Mouse (Mus musculus) kidney, embryonic 14.5 days (tissue): ENCODE measurements around the gene Elmo2. TPM values are rescaled to one million over a fixed set of nuclear protein-coding genes. Genes with fewer than 3 reads are reported as not detected.
A peak's percentile ranks its signal among the peaks of the same experiment; 100 is the strongest.

Experiments used
- ATAC-seq: fragments of 200-750 bp; cut with Nextera tagmentation; 2 replicates; pipeline ENCODE4 v1.8.0; 2017; ENCODE audit warnings: moderate number of reproducible peaks, mild to moderate bottlenecking, moderate TSS enrichment, moderate library complexity; ENCODE audit not compliant: low FRiP score, low TSS enrichment
- H3K27ac ChIP-seq: fragments of 300-500 bp; sonication (generic); 2 replicates; pipeline ENCODE4 v1.5.1; 2014; ENCODE audit warnings: low read depth, mild to moderate bottlenecking, low read length, moderate library complexity, mixed read lengths
- H3K27me3 ChIP-seq: fragments of 300-500 bp; sonication (generic); 2 replicates; pipeline ENCODE4 v1.6.1; 2014; ENCODE audit warnings: mild to moderate bottlenecking, low read length; ENCODE audit not compliant: control insufficient read depth, insufficient read depth
- H3K36me3 ChIP-seq: fragments of 300-500 bp; sonication (generic); 2 replicates; pipeline ENCODE4 v1.6.1; 2014; ENCODE audit warnings: low read length, mixed read lengths; ENCODE audit not compliant: control insufficient read depth, insufficient read depth
- H3K4me1 ChIP-seq: fragments of 300-500 bp; sonication (generic); 2 replicates; pipeline ENCODE4 v1.6.1; 2014; ENCODE audit warnings: low read length, mixed read lengths; ENCODE audit not compliant: control insufficient read depth, insufficient read depth
- H3K4me2 ChIP-seq: fragments of 300-500 bp; sonication (generic); replicated peaks from 2 replicates; pipeline ENCODE4 v1.6.1; 2014; ENCODE audit warnings: low read depth, mild to moderate bottlenecking, low read length
- H3K4me3 ChIP-seq: fragments of 300-500 bp; sonication (generic); 2 replicates; pipeline ENCODE4 v1.5.1; 2014; ENCODE audit warnings: mild to moderate bottlenecking, low read length
- H3K9ac ChIP-seq: fragments of 300-500 bp; sonication (generic); 2 replicates; pipeline ENCODE4 v1.6.1; 2014; ENCODE audit warnings: low read depth, mild to moderate bottlenecking, low read length, moderate library complexity
- H3K9me3 ChIP-seq: fragments of 300-500 bp; sonication (generic); 2 replicates; pipeline ENCODE4 v1.6.1; 2016; ENCODE audit warnings: low read length; ENCODE audit not compliant: control insufficient read depth
- WGBS: fragments of 180-500 bp; shearing (Covaris S2); extraction: QIAGEN DNeasy Blood & Tissue Kit; methylation state at CpG from one replicate; pipeline ENCODE4 v1.1.7; 2014; 5-methylcytosine and 5-hydroxymethylcytosine counted together
- polyA plus RNA-seq: library from polyadenylated mRNA; unstranded; fragments of >200 nt; fragmentation: Nextera tagmentation; extraction: Ambion mirVana; gene quantifications from 2 replicates; pipeline ENCODE4 v1.2.1, GENCODE M21; 2014

Gene Elmo2
- polyA plus RNA-seq, 1 experiment from 2014 or later: 84.1 TPM

- H3K27ac ChIP-seq: no peak overlapping the region
- 11% methylated on average over 21 of the region's 21 CpGs for WGBS
- no peak for ATAC-seq
Measured at GRCm38 (mm10) chr2:165364334-165365091, 38.2 kb upstream of the Elmo2 start.

DNA sequence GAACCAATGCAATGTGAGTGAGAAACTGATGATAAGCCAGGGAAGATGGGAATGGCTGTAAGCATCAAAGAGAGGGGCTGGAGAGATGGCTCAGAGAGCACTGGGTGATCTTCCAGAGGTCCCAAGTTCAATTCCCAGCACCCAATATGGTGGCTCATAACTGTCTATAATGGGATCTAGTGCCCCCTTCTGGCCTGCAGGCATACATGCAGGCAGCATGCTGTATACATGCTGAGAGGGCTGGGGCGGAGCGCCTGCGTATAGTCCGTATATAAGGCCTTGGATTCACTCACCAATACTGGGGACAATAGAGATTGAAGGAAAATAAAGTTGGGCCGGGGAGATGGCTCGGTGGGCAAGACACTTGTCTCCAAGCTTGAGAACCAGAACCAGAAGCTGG, 37.0 kb upstream of the Elmo2 start:
- H3K9me3 ChIP-seq: no peaks in the 10 kb centered on the region
- peaks cover 13% of the 10 kb centered on the region for H3K4me1 ChIP-seq
- H3K27ac ChIP-seq: no peak overlapping the region
- no peaks in the 10 kb centered on the region; the same call in 1 of the 2 replicates for H3K27me3 ChIP-seq
- H3K36me3 ChIP-seq: no peaks in the 10 kb centered on the region
- WGBS: 92% methylated on average over 6 of the region's 6 CpGs
- ATAC-seq: no peak
- H3K4me2 ChIP-seq: no peak overlapping the region
- no peak overlapping the region for H3K4me3 ChIP-seq
- no peak overlapping the region for H3K9ac ChIP-seq

More at GRCm38 (mm10) chr2:165364334-165365091, 38.2 kb upstream of the Elmo2 start:
- Histone ChIP-seq H3K4me2 (peak overlapping the region; percentile 28; the same call in 1 of the 2 replicates), H3K36me3 (no peaks in the 10 kb centered on the region), H3K9ac (no peak overlapping the region), H3K27me3 (no peaks in the 10 kb centered on the region; the same call in 1 of the 2 replicates), H3K4me3 (no peak overlapping the region; the same call in 1 of the 2 replicates), H3K4me1 (peaks cover 15% of the 10 kb centered on the region), H3K9me3 (no peaks in the 10 kb centered on the region)

DNA sequence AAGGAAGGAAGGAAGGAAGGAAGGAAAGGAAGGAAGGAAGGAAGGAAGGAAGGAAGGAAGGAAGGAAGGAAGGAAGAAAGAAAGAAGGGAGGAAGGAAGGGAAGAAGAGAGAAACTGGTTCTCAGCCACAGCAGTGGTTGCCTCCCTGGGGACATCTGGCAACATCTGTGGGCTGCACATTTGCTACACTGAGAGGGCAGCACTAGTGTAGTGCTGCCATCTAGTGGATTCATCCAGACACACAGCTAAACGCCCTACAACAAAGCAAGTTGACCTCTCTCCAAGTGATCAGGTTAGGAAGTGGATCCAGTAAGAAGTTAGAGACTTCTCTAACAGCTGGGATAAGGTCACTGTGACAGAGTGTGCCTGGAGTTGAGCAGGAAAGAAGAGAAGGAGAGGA, 34.6 kb upstream of the Elmo2 start:
- ATAC-seq: peak; percentile 56; the same call in 1 of the 2 replicates
- Histone ChIP-seq H3K9me3 (no peaks in the 10 kb centered on the region; the same call in 1 of the 2 replicates), H3K27me3 (no peaks in the 10 kb centered on the region; the same call in 1 of the 2 replicates), H3K9ac (no peak overlapping the region), H3K27ac (no peak overlapping the region), H3K4me2 (no peak overlapping the region), H3K36me3 (no peaks in the 10 kb centered on the region), H3K4me3 (no peak overlapping the region), H3K4me1 (peaks cover 7% of the 10 kb centered on the region)
- WGBS: 0% methylated on average over 1 of the region's 1 CpGs

DNA sequence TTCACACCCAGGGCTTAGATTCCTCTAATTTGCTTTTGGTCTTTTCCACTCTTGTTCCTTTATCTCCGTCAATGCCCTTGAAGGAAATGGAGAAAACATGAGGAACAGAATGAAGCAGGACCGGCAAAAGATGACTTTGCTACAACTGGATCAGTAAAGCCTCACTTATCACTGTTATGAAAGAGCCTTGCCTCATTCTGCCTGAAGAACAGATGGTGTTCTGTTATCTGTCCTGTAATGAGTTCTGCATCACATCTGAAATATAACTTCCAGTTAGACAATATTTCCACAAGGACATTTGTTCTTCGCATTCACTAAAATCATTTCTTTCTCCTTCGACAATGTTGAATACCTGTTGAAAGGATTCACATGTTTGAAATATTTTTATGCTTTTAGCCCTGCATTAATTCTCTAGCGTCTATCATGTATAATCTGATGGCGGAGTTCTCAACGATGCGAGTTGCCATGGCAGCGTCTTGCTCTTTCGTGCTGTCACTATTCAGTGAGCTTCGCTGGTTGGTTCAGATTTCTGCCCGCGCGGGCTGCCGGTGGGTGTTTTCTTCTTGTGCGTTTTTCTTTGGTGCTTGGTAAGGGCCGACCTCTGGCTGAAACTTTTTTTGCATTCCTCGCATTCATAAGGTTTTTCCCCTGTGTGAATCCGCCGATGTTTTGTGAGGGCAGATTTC, 25.7 kb upstream of the Elmo2 start:
- ATAC-seq: no peak
- Histone ChIP-seq H3K9me3 (peaks cover 20% of the 10 kb centered on the region), H3K4me1 (no peaks in the 10 kb centered on the region), H3K36me3 (no peaks in the 10 kb centered on the region), H3K9ac (no peak overlapping the region), H3K4me2 (no peak overlapping the region), H3K4me3 (no peak overlapping the region), H3K27ac (no peak overlapping the region), H3K27me3 (no peaks in the 10 kb centered on the region)
- WGBS: 92% methylated on average over 20 of the region's 20 CpGs

GRCm38 (mm10) chr2:165349466-165349865, 23.2 kb upstream of the Elmo2 start:
- H3K27ac ChIP-seq: no peak overlapping the region
- H3K36me3 ChIP-seq: no peaks in the 10 kb centered on the region
- H3K4me3 ChIP-seq: no peak overlapping the region
- no peak overlapping the region for H3K9ac ChIP-seq
- 27% methylated on average over 8 of the region's 8 CpGs for WGBS
- H3K4me2 ChIP-seq: no peak overlapping the region
- H3K27me3 ChIP-seq: no peaks in the 10 kb centered on the region
- peak; percentile 52; the same call in 1 of the 2 replicates for ATAC-seq
- no peaks in the 10 kb centered on the region for H3K4me1 ChIP-seq
- peaks cover 20% of the 10 kb centered on the region for H3K9me3 ChIP-seq

- no peak for ATAC-seq
- Histone ChIP-seq H3K36me3 (no peaks in the 10 kb centered on the region), H3K4me2 (no peak overlapping the region), H3K27me3 (no peaks in the 10 kb centered on the region), H3K4me1 (no peaks in the 10 kb centered on the region), H3K4me3 (no peak overlapping the region), H3K9ac (no peak overlapping the region), H3K27ac (no peak overlapping the region), H3K9me3 (0 out of 2 replicates have a peak, but pooled peaks cover 2% of the 10 kb centered on the region)
- WGBS: 93% methylated on average over 5 of the region's 5 CpGs
Measured at GRCm38 (mm10) chr2:165346180-165346579, 19.9 kb upstream of the Elmo2 start.

DNA sequence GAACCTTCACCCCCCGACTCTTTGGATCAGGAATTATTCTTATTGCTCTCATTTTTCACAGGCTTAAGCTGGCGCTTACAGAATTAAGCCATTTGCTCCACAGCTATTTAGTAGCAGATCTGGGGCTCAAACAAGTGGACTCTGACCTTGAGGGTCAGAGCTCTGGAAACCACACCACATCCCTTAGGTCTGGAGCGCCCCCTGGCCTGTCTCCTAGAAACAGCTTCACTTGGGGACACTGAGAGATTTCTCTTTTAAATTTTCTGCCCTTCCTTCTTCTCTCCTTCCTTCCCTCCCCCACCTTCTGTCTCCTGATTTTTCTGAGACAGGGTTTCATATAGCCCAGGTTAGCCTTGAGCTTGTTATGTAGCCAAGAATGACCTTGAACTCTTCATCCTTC, 10.9 kb upstream of the Elmo2 start:
- ATAC-seq: no peak
- Histone ChIP-seq H3K4me3 (no peak overlapping the region), H3K27ac (no peak overlapping the region), H3K4me1 (0 out of 2 replicates have a peak, but pooled peaks cover 5% of the 10 kb centered on the region), H3K27me3 (peaks cover 3% of the 10 kb centered on the region; the same call in 1 of the 2 replicates), H3K4me2 (no peak overlapping the region), H3K36me3 (no peaks in the 10 kb centered on the region), H3K9me3 (no peaks in the 10 kb centered on the region), H3K9ac (no peak overlapping the region)
- 31% methylated on average over 3 of the region's 3 CpGs for WGBS

DNA sequence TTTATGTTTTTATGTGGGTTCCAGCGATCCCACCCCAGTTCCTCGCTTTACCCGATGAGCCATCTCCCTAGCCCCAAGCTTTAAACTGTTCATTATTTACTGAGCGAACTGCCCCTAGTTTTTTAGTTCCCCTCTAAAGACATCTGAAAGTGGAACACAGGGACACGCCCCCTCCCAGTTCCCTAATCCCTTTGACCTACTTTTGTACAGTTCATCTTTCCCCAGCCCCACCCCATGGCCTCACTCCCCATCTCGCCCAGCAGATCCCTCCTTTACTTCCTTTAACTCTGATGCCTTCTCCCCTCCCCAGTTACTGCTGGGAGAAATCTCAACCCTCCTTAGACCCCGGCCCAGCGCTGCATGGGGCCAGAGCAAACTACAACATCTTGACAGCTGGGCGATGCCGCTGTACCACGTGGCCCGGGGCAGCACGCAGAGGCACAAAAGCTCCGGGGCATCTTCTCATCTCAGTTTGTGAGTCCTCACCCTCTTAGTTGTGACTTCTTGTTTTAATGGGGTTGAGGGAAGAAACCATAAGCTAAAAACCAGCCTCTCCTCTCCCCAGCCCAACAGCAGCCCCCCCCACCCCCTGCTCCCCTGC, 6.4 kb upstream of the Elmo2 start:
- H3K36me3 ChIP-seq: no peaks in the 10 kb centered on the region
- 65% methylated on average over 14 of the region's 14 CpGs for WGBS
- H3K27ac ChIP-seq: no peak overlapping the region
- no peak overlapping the region for H3K4me3 ChIP-seq
- 0 out of 2 replicates have a peak, but pooled peaks cover 5% of the 10 kb centered on the region for H3K4me1 ChIP-seq
- H3K9me3 ChIP-seq: 0 out of 2 replicates have a peak, but pooled peaks cover 3% of the 10 kb centered on the region
- H3K9ac ChIP-seq: no peak overlapping the region
- H3K27me3 ChIP-seq: no peaks in the 10 kb centered on the region
- H3K4me2 ChIP-seq: no peak overlapping the region
- ATAC-seq: no peak
